Mouse (Mus musculus) hindbrain, embryonic 13.5 days (tissue): ENCODE measurements around the gene Ivl. TPM values are rescaled to one million over a fixed set of nuclear protein-coding genes. Genes with fewer than 3 reads are reported as not detected.

Experiments used
- ATAC-seq: fragments of 200-750 bp; cut with Nextera tagmentation; 2 replicates; pipeline ENCODE4 v1.8.0; 2017; ENCODE audit warnings: moderate TSS enrichment; ENCODE audit not compliant: low FRiP score
- H3K27ac ChIP-seq: fragments of 300-500 bp; sonication (generic); 2 replicates; pipeline ENCODE4 v1.5.1; 2015; ENCODE audit warnings: inconsistent platforms, mild to moderate bottlenecking, moderate library complexity
- H3K27me3 ChIP-seq: fragments of 300-500 bp; sonication (generic); 2 replicates; pipeline ENCODE4 v1.6.1; 2015; ENCODE audit warnings: mild to moderate bottlenecking, inconsistent platforms
- H3K36me3 ChIP-seq: fragments of 300-500 bp; sonication (generic); 2 replicates; pipeline ENCODE4 v1.6.1; 2015; ENCODE audit warnings: mild to moderate bottlenecking, inconsistent platforms
- H3K4me1 ChIP-seq: fragments of 300-500 bp; sonication (generic); replicated peaks from 2 replicates; pipeline ENCODE4 v1.6.1; 2015; ENCODE audit warnings: inconsistent platforms
- H3K4me2 ChIP-seq: fragments of 300-500 bp; sonication (generic); 2 replicates; pipeline ENCODE4 v1.6.1; 2015; ENCODE audit warnings: inconsistent platforms, mild to moderate bottlenecking, moderate library complexity
- H3K4me3 ChIP-seq: fragments of 300-500 bp; sonication (generic); 2 replicates; pipeline ENCODE4 v1.5.1; 2015; ENCODE audit warnings: mild to moderate bottlenecking, inconsistent platforms
- H3K9ac ChIP-seq: fragments of 300-500 bp; sonication (generic); 2 replicates; pipeline ENCODE4 v1.6.1; 2015; ENCODE audit warnings: mild to moderate bottlenecking, inconsistent platforms
- H3K9me3 ChIP-seq: fragments of 300-500 bp; sonication (generic); 2 replicates; pipeline ENCODE4 v1.6.1; 2016; ENCODE audit warnings: inconsistent platforms
- WGBS: fragments of 180-500 bp; shearing (Covaris S2); methylation state at CpG from one replicate; pipeline ENCODE4 v1.1.7; 2015; 5-methylcytosine and 5-hydroxymethylcytosine counted together
- polyA plus RNA-seq: library from polyadenylated mRNA; unstranded; fragments of >200 nt; fragmentation: Nextera tagmentation; extraction: Ambion mirVana; gene quantifications from 2 replicates; pipeline ENCODE4 v1.2.1, GENCODE M21; 2015

Ivl gene
- not detected in 2 replicates for polyA plus RNA-seq

- Histone ChIP-seq H3K36me3 (no peaks in the 10 kb centered on the region), H3K4me3 (no peak within 1 kb of the TSS), H3K27ac (no peak within 1 kb of the TSS), H3K4me2 (no peak within 1 kb of the TSS), H3K9ac (no peak within 1 kb of the TSS), H3K9me3 (no peaks in the 10 kb centered on the region), H3K4me1 (no peaks in the 10 kb centered on the region), H3K27me3 (no peaks in the 10 kb centered on the region)
- ATAC-seq = no peak
- 68% methylated on average over 1 of the region's 1 CpGs for WGBS
Observed at GRCm38 (mm10) chr3:92573449-92574041, at the start of gene Ivl. Gene Ivl, minus strand, starts transcription at chr3:92573735.

GRCm38 (mm10) chr3:92621560-92621959 lies 48.0 kb upstream of the Ivl start, which contains the start of gene Lce6a:
Gene Lce6a, minus strand, starts transcription at chr3:92621660.
- Histone ChIP-seq H3K27me3 (no peaks in the 10 kb centered on the region), H3K4me3 (no peak within 1 kb of the TSS), H3K4me2 (no peak within 1 kb of the TSS), H3K9me3 (no peaks in the 10 kb centered on the region), H3K27ac (no peak within 1 kb of the TSS), H3K4me1 (no peaks in the 10 kb centered on the region), H3K9ac (no peak within 1 kb of the TSS), H3K36me3 (no peaks in the 10 kb centered on the region)
- WGBS = 86% methylated on average over 2 of the region's 2 CpGs
- no peak for ATAC-seq

- Histone ChIP-seq H3K9me3 (no peaks in the 10 kb centered on the region), H3K27ac (no peak overlapping the region), H3K4me2 (no peak overlapping the region), H3K4me1 (no peaks in the 10 kb centered on the region), H3K9ac (no peak overlapping the region), H3K4me3 (no peak overlapping the region), H3K36me3 (no peaks in the 10 kb centered on the region), H3K27me3 (no peaks in the 10 kb centered on the region)
- ATAC-seq = no peak
- WGBS = 85% methylated on average over 1 of the region's 1 CpGs
Observed at GRCm38 (mm10) chr3:92609804-92610203, 36.3 kb upstream of the Ivl start.

DNA sequence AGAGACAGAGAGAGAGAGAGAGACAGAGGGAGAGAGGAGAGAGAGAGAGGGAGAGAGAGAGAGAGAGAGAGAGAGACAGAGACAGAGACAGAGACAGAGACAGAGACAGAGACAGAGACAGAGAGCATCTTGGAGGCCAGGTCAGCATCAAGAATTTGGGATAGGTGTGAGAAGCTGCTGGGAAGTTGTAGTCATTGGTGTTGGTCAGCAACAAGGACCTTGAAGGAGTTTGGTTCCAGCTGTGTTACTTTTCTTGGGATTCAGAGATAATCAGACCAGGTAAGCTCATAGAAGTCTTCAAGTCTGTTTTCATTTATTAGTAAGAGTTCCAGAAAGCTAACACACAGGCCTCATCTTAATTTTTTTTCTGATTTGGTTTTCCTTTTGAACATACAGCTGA lies 33.9 kb upstream of the Ivl start, which contains the start of gene 2210017I01Rik:
2210017I01Rik (minus strand) TSS at position 101 of the 400 bp plus-strand sequence.
- H3K9me3 ChIP-seq = no peaks in the 10 kb centered on the region
- H3K4me3 ChIP-seq = no peak within 1 kb of the TSS
- no peaks in the 10 kb centered on the region for H3K36me3 ChIP-seq
- H3K9ac ChIP-seq = no peak within 1 kb of the TSS
- no peak within 1 kb of the TSS for H3K4me2 ChIP-seq
- H3K4me1 ChIP-seq = no peaks in the 10 kb centered on the region
- no peaks in the 10 kb centered on the region for H3K27me3 ChIP-seq
- no peak within 1 kb of the TSS for H3K27ac ChIP-seq
- ATAC-seq = no peak

- H3K27ac ChIP-seq = no peak overlapping the region
- no peak for ATAC-seq
- no peaks in the 10 kb centered on the region for H3K27me3 ChIP-seq
- no peak overlapping the region for H3K9ac ChIP-seq
- H3K4me3 ChIP-seq = no peak overlapping the region
- WGBS = 48% methylated on average over 1 of the region's 1 CpGs
- no peak overlapping the region for H3K4me2 ChIP-seq
- H3K36me3 ChIP-seq = no peaks in the 10 kb centered on the region
- no peaks in the 10 kb centered on the region for H3K4me1 ChIP-seq
- H3K9me3 ChIP-seq = no peaks in the 10 kb centered on the region
Observed at GRCm38 (mm10) chr3:92602169-92602568, 28.6 kb upstream of the Ivl start.

DNA sequence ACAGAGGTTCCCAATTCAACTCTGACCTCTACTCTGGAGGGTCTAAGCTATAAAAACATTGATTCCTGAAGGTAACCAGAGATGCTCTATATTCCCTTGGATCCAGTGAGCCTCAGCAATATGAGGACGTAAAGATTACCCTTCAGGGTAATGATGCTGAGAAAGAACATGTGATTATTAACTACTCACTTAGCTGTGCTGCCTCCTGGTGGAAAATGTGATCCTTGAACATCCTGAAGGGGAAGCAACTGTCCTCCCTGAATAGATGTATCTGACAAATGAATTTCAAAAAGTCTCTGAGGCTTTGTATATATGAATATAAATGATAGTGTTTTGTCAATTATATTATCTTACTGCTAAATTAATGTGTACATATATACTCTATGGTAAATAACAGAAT lies 26.9 kb upstream of the Ivl start:
- Histone ChIP-seq H3K27ac (no peak overlapping the region), H3K36me3 (no peaks in the 10 kb centered on the region), H3K4me2 (no peak overlapping the region), H3K9me3 (no peaks in the 10 kb centered on the region), H3K4me1 (no peaks in the 10 kb centered on the region), H3K4me3 (no peak overlapping the region), H3K9ac (no peak overlapping the region), H3K27me3 (no peaks in the 10 kb centered on the region)
- WGBS = 46% methylated on average over 1 of the region's 1 CpGs
- no peak for ATAC-seq

- no peak overlapping the region for H3K9ac ChIP-seq
- no peak overlapping the region for H3K4me3 ChIP-seq
- no peaks in the 10 kb centered on the region for H3K27me3 ChIP-seq
- no peaks in the 10 kb centered on the region for H3K4me1 ChIP-seq
- H3K27ac ChIP-seq = no peak overlapping the region
- H3K9me3 ChIP-seq = no peaks in the 10 kb centered on the region
- ATAC-seq = no peak
- no peaks in the 10 kb centered on the region for H3K36me3 ChIP-seq
- no peak overlapping the region for H3K4me2 ChIP-seq
Observed at GRCm38 (mm10) chr3:92599973-92600372, 26.4 kb upstream of the Ivl start.

DNA sequence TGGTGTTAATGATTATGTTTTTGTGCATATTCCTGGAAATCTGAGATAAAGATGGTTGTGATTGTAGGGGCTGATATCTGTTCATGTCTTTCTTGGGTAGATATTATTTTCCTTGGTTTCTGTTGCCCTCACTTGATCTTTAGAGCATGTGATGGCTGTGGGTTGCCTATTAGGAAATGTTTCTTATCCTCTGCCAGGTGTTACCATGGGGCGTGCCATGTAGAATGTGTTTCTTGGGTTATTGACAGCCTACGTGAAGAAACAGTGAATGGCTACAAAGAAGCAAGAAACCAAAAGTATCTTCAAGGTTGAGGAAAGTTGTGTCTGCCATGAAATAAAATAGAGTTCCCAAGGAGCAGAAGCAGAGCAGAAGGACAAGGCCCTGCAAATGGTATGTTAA lies 24.9 kb upstream of the Ivl start:
- ATAC-seq = no peak
- Histone ChIP-seq H3K9ac (no peak overlapping the region), H3K27me3 (no peaks in the 10 kb centered on the region), H3K27ac (no peak overlapping the region), H3K4me3 (no peak overlapping the region), H3K4me1 (no peaks in the 10 kb centered on the region), H3K4me2 (no peak overlapping the region), H3K36me3 (no peaks in the 10 kb centered on the region), H3K9me3 (no peaks in the 10 kb centered on the region)
- 91% methylated on average over 2 of the region's 2 CpGs for WGBS

DNA sequence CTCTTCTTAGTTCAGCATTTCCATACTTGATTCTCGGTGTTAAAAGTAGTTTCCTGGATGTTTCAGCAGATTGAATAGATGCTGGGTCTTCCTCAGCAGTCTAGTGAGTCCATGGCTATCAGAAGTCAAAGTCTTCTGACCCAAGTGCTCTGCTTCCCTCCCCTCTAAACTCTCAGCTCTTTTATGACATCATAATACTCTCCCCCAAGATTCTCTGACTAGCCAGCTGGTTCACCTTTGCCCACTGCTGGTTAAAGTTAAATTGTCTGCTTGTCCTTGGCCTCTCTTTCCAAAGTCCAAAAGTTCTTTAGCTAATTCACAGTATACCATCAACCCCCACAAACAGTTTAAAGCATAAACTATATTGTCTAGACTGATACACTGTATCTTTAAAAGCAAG lies 15.3 kb upstream of the Ivl start, which contains the start of gene Smcp:
Smcp (minus strand) TSS at position 140 of the 400 bp plus-strand sequence.
- H3K27me3 ChIP-seq = no peaks in the 10 kb centered on the region
- H3K9ac ChIP-seq = no peak within 1 kb of the TSS
- WGBS = 97% methylated on average over 1 of the region's 1 CpGs
- no peak within 1 kb of the TSS for H3K4me2 ChIP-seq
- no peak for ATAC-seq
- H3K36me3 ChIP-seq = no peaks in the 10 kb centered on the region
- H3K9me3 ChIP-seq = no peaks in the 10 kb centered on the region
- no peak within 1 kb of the TSS for H3K4me3 ChIP-seq
- H3K4me1 ChIP-seq = no peaks in the 10 kb centered on the region
- no peak within 1 kb of the TSS for H3K27ac ChIP-seq

DNA sequence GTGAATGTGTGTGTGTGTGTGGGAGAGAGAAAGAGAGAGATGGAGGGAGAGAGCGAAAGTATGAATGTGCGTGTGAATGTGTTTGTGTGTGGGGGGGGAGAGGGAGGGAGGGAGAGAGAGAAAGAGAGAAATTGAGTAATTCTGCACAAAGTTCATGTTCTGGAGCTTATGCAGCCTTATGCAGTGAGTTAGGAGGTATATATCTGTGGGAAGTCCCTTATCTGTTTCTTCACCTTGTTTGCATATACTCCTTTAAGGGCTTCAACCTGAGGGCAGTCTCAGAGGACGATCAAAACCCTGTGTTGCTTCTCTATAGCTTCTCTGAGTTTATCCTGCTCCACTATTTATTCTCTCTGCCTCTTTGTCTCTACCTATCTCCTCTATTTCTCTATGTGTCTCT lies 13.7 kb upstream of the Ivl start:
- no peaks in the 10 kb centered on the region for H3K4me1 ChIP-seq
- ATAC-seq = no peak
- no peaks in the 10 kb centered on the region for H3K9me3 ChIP-seq
- H3K9ac ChIP-seq = no peak overlapping the region
- H3K27me3 ChIP-seq = no peaks in the 10 kb centered on the region
- no peak overlapping the region for H3K4me2 ChIP-seq
- H3K4me3 ChIP-seq = no peak overlapping the region
- H3K36me3 ChIP-seq = no peaks in the 10 kb centered on the region
- WGBS = 93% methylated on average over 3 of the region's 3 CpGs
- H3K27ac ChIP-seq = no peak overlapping the region

- Histone ChIP-seq H3K9me3 (no peaks in the 10 kb centered on the region), H3K27ac (no peak overlapping the region), H3K4me2 (no peak overlapping the region), H3K27me3 (no peaks in the 10 kb centered on the region), H3K4me1 (no peaks in the 10 kb centered on the region), H3K4me3 (no peak overlapping the region), H3K36me3 (no peaks in the 10 kb centered on the region), H3K9ac (no peak overlapping the region)
- 59% methylated on average over 1 of the region's 1 CpGs for WGBS
- ATAC-seq = no peak
Observed at GRCm38 (mm10) chr3:92585055-92585454, 11.5 kb upstream of the Ivl start.

DNA sequence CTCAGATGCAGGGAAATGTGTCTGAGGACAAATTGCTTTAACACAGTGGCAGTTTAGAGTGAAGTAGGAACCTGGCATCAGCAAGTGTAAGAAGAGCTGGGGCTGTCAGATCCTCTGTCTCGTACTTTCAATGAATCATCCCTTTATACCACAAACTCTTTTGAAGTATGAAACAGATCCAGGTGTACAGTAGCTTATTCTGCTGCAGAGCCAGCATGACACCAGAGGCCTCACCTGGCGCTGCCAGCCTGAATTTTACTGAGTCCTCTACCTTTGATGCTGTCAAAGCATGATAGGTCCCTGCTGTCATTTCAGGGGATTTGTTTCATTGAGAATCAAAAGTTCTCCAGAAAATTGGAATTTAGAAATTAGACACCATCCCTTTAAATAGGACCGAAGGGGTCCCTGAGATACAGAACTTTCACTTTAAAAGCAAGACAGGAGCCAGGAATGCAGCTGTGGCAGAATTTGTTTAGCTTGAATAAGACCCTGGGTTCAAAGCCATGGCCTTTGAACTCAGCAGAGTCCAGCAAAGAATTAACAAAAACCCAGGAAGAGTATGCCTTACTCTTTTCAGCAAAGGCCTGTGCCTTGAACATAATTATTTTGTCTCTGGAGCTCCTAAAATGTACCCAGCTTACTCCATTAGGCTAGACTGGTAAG lies 9.8 kb upstream of the Ivl start:
- Histone ChIP-seq H3K9ac (no peak overlapping the region), H3K4me2 (no peak overlapping the region), H3K4me3 (no peak overlapping the region), H3K27ac (no peak overlapping the region), H3K36me3 (no peaks in the 10 kb centered on the region), H3K9me3 (no peaks in the 10 kb centered on the region), H3K27me3 (no peaks in the 10 kb centered on the region), H3K4me1 (no peaks in the 10 kb centered on the region)
- no peak for ATAC-seq
- WGBS = 75% methylated on average over 3 of the region's 3 CpGs

DNA sequence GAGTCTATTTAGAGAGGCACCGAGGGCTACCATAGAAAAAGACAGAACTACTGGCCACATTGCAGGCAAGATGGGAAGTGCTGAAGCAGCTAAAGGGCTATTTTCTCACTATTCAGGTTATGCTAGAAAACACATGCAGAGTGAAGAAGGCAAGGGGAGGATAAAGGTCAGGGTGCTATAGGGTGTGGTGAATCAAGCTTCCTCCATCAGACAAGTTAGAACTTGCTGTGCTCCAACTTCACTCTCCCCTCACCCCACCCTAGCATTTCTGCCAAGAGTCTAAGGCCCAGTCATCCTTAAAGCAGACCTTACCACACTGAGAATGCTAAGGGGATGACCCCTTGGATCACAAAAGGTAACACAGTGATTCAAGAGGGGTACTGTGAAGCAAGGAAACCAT lies 6.0 kb upstream of the Ivl start:
- WGBS = 80% methylated on average over 1 of the region's 1 CpGs
- no peaks in the 10 kb centered on the region for H3K36me3 ChIP-seq
- H3K4me1 ChIP-seq = no peaks in the 10 kb centered on the region
- no peak overlapping the region for H3K9ac ChIP-seq
- no peak overlapping the region for H3K4me3 ChIP-seq
- no peak overlapping the region for H3K27ac ChIP-seq
- ATAC-seq = no peak
- no peaks in the 10 kb centered on the region for H3K9me3 ChIP-seq
- H3K4me2 ChIP-seq = no peak overlapping the region
- no peaks in the 10 kb centered on the region for H3K27me3 ChIP-seq
